Mouse (Mus musculus) brain, adult 2 months (tissue): Measurements from ENCODE around the gene Zfp367.

ENCODE experiments used
- DNase-seq: peaks from one replicate; pipeline ENCODE4 v3.0.0; 2011; ENCODE audit warnings: low read depth, low spot score

The Zfp367 gene

GRCm38 (mm10) chr13:64153083-64153682, at the start of gene Zfp367:
TSS of gene Zfp367 (minus strand) at chr13:64153202.
- DNase-seq: peak; percentile 97

DNA sequence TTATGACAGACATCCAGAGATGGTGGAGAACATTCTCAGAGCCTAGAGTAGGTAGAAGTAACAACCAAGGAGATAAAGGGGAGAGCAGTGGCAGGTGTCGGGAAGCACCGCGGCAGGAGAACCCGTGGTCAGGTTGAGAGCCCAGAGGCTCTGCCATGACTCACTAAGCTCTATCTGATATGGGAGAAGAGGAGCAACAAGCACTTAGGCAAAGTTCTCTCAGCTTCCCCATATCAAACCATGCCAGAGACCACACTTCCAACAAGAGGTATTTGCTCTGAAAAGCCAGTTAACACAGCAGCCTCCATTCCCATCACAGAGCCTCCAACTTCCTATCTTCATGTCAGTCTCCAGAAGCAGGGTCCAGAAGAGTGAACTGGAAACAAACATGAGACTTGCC, 47.9 kb upstream of the Zfp367 start:
- no peak for DNase-seq

DNA sequence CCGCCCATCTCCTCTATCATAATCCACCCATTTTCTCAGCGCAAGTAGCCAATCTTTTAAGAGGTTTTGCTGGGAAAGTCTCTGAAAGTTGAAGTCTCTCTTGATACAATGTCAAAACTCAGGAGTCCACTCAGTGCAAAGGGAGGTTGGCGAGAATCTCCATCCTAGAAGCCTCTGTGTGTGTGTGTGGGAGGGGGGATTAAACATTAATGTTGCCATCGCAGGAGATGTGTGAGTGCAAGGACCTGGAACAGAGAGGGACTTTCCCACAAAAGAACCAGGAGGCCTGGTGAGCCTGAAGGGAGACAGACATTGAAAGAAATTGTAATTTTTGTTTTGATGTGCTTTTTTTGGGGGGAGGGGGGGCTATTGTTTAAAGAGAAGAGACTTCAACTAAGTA, 45.3 kb upstream of the Zfp367 start:
- no peak for DNase-seq

DNA sequence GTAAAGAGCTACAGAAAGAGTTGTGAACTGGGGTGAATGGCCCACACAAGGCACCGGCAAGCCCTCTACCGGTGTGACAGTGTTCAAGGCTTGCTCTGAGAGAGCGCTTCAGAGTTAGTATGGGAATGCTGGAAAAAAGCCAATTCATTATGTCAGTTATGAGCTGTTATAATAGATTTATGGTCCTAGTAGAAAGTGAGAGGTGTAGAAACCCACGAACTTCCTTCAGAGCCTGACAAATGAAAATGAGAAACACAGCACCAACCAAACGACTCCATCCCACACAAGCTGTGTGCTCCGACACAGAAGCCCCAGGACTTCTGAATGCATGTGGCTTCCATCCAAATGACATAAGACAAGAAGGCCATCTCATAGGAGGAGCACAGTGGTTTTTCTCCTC, 44.9 kb upstream of the Zfp367 start:
- no peak for DNase-seq

GRCm38 (mm10) chr13:64187065-64187464, 34.1 kb upstream of the Zfp367 start:
- no peak for DNase-seq

DNA sequence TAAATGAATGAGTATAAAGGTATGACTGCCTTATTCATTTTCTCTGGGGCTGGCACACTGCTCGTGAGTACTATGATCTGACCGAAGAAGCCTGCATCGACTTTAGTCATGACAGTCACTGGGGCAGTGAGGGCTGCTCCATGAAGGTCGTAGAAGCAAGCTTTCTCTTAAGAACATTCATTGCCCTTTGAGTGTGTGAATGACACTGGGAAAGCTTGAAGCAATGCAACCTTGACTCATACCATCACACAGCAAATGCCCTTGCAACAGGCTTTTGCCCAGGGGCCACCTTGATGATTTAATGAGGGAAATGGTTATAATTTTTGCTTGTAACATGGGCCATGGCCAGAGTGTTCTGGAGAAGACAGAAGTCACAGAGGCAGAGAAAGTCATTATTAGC, 33.5 kb upstream of the Zfp367 start:
- no peak for DNase-seq

DNA sequence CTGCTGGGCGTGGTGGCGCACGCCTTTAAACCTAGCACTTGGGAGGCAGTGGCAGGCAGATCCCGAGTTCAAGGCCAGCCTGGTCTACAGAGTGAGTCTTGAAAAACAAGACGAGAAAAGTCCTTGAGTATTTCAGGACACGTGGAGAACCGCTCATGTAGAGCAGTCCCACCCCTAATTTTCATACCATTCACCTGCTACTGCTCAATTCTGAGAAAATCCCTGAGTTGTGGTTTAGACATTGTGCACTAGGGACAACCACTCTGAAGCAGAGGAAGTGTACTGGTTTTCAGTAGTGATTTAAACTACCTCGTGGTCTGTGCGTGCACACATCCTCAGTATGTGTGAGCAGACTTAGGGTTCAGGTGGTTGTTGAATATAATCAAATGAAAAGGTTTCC, 32.6 kb upstream of the Zfp367 start:
- no peak for DNase-seq

- no peak for DNase-seq
Measured at GRCm38 (mm10) chr13:64185176-64185575, 32.2 kb upstream of the Zfp367 start.

DNA sequence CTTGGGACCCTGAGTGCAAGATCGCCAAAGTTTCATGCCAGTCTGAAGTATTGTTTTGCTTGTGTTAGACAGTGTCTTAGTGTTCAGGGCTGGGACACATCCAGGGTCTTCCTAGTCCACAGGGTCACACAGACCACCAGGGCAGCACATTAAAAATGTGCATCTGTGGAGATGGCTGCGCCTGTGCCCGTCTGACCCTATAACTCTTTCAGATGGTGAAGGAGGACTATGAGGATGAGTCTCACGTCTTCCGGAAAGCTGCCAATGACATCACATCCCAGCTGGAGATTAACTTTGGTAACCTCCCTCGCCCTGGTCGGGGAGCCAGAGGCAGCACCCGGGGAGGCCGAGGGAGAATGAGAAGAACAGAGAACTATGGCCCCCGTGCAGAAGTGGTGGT, 31.4 kb upstream of the Zfp367 start:
- DNase-seq: no peak

- no peak for DNase-seq
Measured at GRCm38 (mm10) chr13:64183583-64183982, 30.6 kb upstream of the Zfp367 start.

- no peak for DNase-seq
Measured at GRCm38 (mm10) chr13:64182091-64182490, 29.1 kb upstream of the Zfp367 start.

- peak; percentile 72 for DNase-seq
Measured at GRCm38 (mm10) chr13:64180888-64181287, 27.9 kb upstream of the Zfp367 start.

DNA sequence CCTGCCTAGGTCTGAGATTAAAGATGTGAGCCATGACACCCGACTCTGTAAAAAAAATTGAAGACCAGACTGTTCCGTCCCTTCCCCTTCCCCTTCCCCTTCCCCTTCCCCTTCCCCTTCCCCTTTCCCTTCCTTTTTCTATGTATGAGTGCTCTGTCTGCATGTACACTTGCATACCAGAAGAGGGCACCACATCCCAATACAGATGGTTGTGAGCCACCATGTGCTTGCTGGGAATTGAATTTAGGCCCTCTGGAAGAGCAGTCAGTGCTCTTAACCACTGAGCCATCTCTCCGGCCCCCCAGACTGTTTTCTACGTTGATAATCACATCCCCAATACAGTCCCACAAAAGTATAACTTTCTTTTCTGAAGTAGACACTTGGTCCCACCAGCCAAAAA, 27.3 kb upstream of the Zfp367 start:
- DNase-seq: no peak

- DNase-seq: no peak
Measured at GRCm38 (mm10) chr13:64178746-64179652, 26.0 kb upstream of the Zfp367 start.

GRCm38 (mm10) chr13:64178000-64178399, 25.0 kb upstream of the Zfp367 start:
- no peak for DNase-seq

DNA sequence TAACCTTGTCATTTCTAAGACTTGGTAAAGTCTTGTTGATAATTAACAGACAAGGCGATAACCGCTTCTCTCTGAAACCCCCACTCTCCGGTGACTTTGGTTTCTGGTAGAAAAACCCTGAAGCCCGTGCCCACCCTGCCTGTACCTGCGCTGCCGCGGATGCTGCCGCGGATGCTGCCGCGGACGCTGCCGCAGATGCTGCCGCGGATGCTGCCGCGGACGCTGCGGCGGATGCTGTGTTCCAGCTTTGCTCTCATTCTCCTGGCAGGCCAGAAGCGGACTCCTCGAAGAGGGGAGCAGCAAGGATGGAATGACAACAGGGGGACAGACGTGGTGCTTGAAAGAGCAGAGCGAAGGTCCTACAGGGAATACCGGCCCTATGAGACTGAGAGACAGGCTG, 16.7 kb upstream of the Zfp367 start:
- DNase-seq: no peak

- peak; percentile 61 for DNase-seq
Measured at GRCm38 (mm10) chr13:64163147-64163715, 10.2 kb upstream of the Zfp367 start.

DNA sequence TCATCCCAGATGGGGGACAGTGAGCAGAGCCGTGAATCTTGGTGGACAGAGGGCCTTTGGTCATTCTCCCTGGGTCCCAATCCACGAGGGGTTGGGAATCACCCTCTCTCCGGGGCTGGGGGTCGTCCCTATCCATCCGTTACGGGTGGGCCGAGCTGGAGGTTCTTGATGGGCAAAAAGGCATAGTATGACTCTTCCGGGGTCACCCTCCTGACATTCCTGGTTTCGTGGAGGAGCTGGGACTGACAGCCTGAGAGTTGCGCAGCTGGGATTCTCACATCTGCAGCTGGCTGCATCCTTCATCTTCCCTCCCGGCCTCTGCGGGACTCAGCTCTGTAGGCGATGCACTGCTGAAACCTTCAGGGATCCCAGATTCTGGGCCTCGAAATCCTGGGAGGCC, 9.6 kb upstream of the Zfp367 start:
- peak; percentile 52 for DNase-seq

GRCm38 (mm10) chr13:64161916-64162611, 9.1 kb upstream of the Zfp367 start:
- DNase-seq: peak; percentile 42

DNA sequence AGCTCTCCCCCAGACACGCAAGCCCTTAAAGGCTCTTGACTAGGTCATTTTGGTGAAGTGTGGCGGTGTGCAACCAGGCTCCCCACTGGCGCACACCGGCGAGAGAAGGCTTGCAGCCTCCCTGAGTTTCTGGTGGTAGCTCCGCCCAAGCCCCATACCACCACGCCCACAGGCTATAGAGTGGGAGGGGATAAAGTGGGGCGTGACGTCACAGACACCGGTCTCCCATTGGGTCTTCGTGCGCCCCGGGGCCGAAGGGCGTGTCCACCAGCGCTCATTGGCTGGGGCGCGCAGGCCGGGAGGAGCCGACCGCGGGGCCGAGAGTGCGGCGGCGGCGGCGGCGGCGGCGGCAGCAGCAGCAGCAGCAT, 8.5 kb upstream of the Zfp367 start, which contains the start of gene Habp4:
TSS of gene Habp4 (plus strand) at position 277 of the 368 bp plus-strand sequence.
- peak; percentile 99 for DNase-seq

- no peak for DNase-seq
Measured at GRCm38 (mm10) chr13:64156966-64157365, 4.0 kb upstream of the Zfp367 start.

- peak; percentile 44 for DNase-seq
Measured at GRCm38 (mm10) chr13:64155171-64155571, 2.2 kb upstream of the Zfp367 start.
